Mouse (Mus musculus) megakaryocyte-erythroid progenitor cell, adult 5-6 weeks (primary cell): ENCODE results near the gene Slit1. TPM values are rescaled to one million over a fixed set of nuclear protein-coding genes. Genes with fewer than 3 reads are reported as not detected.

ENCODE experiments used
- ATAC-seq: replicated peaks from 2 replicates; pipeline ENCODE4 v1.8.0; 2016; ENCODE audit warnings: mild to moderate bottlenecking, inconsistent platforms; ENCODE audit not compliant: severe bottlenecking, poor library complexity, low FRiP score, low TSS enrichment
- total RNA-seq, 2 experiments: library from RNA; stranded (forward) in 1 of 2; stranded (reverse) in 1 of 2; fragments of 200-1000, 215-1000 nt in 1 of 2; fragments of >200 nt in 1 of 2; fragmentation: Nextera tagmentation in 1 of 2; gene quantifications; 2 replicates each; pipeline ENCODE4 v1.2.3; 2014 to 2017

Slit1 gene
- total RNA-seq, 2 experiments from 2014 or later, result 0.50 TPM; not detected in 1

DNA sequence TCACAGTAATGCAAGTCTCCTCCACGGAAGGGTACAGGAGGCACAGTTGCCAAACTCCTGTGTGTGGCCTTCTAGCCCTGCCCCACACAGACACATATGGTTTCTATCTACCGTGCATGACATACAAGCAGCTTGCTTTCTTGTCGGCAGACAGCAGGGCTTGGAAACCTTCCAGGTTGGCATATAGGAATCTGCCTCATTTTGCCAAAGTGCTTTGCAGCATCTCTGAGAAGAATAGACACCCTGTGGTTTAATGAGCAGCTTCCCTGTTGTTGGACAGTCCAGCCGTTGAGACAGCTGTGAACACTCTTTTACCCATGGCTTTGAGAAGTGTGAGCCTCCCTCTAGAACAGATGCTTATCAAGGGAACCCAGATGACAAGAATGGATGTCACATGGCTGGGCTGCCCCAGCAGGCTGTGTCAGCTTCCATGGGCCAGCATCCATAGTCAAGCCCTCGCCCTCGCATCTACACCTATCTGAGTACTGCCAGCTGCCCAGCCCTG lies 125.3 kb downstream of the Slit1 start:
- no peak for ATAC-seq

DNA sequence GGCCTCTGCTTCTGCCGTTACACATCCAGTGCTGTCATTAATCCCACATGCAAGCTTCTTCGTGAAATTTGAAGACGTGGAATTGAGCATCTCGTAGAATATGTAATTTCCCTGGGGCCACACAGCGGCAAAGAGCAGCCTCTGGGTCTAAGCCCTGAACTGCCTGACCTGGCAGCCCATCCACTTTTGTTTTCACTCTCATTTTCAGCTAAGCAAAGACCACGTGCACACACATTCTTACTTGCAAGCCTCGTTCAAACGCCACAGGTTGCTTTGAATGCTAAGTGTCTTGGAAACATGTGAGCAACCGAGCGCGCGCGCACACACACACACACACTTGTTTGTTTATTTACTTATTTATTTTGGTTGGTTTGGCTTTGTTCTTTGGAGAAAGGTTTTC lies 126.4 kb downstream of the Slit1 start:
- no peak for ATAC-seq

DNA sequence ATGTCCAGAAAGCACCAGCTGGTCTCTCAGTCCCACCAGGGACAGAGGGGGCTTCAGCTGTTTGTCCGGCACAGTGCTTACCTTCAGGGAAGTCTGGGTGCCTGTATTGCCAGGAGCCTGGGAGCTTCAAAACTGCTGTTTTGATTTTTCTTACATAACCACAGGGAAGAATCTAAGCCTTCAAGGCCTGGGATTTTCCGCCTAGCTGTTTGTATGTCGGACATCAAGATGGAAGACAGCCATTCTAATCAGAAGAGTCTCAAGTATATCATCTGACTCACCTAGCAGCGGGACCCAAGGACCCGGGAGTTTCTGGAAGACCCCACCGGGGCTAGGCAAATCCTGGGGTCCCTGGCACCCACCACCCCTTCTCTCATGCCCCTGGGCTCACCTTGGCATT lies 127.2 kb downstream of the Slit1 start:
- ATAC-seq, result no peak

DNA sequence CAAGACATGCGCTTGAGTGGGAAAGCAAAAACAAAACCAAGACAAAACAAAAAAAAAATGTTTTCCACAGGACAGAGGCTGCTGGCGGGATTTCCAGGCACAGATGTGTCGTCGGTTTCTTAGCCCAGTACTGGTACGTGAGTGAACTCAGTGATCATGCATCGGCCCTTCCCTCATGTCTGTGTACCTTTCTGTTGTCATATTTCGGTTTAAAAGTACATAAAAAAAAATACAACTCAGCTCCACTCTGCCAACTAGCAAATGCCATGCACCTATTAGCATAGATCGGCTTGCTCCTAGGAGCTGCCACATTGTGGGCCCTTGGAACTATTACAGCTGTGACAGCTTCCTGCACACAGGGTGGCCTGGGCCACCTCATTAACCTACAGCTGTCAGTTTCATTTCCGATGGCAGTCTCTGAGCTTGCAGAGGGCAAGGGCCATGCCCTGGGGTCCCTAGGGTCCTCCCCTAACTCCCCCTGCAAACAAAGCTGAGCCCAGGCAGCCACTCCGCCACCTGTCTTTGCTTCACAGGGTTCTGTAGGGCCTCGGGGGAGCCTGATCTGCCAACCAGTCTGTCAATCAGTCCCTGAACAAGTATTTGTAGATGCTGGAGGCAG lies 127.8 kb downstream of the Slit1 start:
- no peak for ATAC-seq

DNA sequence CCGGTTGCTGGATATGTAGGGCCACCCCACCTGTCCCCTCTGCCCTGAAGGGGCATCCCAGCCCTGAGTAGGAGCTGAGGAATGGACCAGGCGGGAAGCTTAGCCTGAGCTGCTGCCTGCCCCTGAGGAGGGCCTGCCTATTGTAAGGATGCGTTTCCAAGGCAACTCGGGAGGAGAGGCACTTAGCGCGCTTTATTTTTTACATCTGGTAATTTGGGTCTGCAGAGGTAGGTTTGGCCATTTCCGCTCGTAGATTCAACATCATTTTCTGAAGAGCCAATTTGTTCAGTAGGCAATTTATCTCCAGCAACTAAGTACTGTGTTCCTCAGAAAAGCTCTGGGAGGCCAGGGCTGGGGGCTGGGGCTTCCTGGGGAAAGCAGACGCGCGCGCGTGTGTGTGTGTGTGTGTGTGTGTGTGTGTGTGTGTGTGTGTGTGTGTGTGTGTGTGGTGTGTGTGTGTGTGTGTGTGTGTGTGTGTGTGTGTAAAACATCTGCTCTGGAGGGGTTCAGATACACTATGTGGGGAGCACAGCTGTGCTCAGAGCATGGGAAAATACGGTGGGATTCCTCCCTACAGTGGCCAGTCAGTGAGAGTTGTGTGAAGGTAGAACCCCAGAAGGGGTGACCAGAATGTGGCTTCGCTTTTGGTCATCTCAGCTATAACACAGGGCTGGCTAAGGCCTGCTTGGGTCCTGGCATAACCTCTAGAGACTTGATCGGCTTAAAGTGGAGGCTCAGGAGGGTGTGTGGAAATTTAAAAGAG lies 130.0 kb downstream of the Slit1 start:
- ATAC-seq, result no peak

DNA sequence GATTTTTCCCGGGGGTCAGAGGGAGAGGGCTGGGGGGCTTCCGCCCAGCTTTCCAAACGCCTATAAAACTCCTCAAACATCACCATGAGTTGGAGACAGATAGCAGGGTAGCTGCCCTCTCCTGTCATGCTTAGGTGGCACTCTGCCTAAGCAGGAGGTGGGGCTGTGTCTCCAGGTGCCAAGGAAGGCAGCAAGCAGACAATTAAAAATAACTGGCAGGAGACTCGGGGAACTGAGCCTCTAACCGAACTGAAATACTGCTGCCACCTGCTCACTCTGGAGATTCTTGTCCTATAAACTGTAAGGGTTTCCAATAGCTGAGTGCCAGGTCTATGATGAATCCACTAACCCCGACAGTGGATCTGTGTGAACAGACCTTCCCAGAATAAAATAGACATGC lies 131.8 kb downstream of the Slit1 start:
- no peak for ATAC-seq

DNA sequence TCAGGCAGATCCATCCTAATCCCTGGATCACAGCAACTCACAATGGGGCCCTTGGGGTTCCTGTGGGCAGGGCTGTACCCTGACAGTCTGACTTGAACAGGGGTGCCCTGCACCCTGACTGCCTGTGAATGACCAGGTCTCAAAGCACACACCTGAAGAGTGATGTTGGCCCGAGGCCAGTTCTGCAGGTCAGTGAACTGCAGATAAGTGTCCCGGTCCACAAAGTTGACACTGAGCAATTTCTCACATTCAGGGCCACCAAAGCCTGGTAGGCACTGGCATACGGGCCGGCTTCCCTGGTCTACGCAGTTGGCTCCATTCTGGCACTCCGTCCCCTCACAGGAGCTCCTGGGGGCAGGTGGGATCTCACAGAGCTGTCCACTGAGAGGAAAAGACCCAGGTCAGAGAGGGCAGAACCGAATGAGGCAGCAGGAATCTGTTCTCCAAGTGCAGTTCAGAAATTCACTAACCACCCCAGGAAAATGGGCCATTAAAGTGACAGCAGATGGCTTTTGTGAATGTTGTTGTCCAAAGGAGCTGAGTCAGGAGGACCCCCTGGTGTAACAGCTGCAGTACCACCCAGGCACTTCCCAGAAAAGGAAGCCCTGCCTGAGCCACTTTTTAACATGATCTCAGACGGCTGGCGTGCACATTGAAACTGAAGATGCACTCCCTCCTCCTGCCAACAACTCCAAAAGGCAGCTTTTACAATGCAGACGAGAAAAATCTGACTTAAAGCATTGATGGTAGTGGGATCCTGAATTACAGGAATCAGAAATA lies 137.1 kb downstream of the Slit1 start:
- ATAC-seq, result no peak

DNA sequence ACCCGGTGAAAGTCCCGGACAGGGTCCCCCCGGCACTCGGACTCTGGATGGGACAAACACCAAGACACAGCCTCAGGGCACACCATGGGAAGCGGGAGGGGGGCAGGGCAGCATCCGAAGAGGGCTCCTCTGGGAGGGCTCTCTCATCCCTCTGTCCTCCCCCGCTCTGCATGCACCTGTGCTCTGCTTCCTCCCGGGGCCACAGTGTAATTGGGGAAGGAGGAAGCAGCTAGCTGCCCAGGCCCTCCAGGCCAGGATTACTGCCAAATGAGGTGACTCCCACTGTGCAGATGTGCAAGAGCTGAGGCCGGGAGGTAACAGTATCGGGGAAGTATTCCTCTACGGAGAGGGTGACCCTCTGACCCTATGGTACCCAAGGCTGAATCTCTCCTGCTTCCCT lies 142.8 kb downstream of the Slit1 start:
- no peak for ATAC-seq

DNA sequence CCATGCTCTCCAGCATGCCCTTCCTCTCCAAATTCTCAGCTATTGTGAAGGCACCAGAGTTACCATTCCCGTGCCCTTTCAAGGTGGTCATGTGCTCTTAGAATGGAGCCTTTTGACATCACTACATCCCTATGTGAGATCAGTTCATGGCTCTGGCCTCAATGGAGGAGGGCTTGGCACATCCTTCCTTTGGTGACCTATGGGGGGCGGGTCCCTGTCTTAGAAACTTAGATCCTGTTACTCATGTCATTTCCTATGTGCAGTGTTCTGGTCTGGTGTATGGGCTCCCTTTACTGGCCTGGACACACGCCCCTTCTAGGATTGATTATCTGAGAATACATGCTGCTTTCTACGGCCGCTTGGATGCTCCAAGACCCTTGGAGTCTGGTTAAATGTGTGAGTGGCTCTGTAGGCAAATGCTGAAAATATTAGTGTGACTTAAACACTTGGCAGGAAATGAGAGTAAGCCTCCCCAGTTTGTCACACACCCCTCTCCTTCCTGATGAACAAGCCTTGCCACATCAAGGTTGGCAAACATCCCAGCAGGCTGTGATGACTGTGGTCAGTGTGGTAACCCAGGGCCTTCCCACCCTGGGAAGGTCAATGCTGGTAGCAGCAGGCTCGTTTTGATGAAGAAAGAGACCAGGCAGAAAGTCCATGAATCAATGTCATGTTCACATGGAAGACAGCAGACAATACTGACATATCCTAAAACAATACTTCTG lies 146.1 kb downstream of the Slit1 start:
- ATAC-seq, result no peak

DNA sequence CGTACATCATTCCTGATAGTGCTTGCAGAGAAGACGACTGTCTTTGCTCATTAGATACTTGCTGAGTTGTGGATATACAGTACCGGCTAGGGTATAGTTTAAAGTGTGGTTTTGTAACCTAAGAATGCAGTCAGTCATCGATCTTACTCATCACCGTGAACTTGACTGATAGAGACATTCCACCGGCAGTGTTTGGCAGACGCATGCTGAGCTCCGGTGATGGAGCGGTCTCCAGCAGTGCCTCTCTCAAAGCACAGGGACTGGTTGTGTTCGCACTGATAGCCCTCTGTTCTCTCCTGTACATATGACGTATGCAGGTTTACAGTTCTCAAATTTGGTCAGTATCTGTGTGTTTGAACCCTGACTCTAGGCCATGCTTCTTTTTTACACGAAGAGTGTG lies 151.7 kb downstream of the Slit1 start:
- ATAC-seq, result no peak

DNA sequence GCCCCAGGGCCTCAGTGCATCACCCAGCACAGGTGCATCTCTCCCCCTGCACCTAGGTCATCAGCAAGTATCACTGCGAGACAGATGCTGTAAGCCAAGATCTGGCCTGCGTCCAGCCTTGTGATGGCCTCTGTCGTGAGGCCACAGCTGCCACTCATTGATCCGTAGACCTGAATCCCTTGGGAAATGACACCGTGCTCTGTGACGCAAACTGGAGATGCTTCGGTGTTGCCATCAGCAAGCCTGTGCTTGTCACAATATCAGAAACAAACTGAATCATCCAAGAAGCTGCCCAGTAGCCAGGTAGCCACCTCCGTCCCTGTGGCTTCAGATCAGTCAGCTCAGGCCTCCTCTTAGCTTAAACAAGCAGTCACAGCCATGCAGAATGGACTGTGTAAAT lies 153.8 kb downstream of the Slit1 start:
- ATAC-seq, result no peak

DNA sequence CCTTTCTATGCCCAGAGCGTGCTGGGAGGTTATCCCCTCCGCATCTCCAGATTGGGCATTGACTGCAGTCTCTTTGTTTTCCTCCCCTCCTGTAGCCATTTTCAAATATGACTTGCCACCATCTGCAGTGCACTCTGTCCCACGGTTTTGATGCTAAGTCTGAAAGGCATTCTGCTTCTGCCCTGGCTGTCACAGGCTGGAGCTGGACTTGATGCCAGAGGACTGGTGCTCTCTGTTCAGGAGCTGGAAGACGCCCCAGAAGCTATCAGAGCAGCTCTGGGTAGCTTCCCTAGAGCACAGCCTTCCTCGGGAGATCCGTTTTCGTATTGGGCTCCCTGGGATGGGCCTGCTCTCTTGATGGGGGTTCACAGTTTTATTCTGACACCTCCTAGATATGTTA lies 154.4 kb downstream of the Slit1 start:
- ATAC-seq, result no peak

DNA sequence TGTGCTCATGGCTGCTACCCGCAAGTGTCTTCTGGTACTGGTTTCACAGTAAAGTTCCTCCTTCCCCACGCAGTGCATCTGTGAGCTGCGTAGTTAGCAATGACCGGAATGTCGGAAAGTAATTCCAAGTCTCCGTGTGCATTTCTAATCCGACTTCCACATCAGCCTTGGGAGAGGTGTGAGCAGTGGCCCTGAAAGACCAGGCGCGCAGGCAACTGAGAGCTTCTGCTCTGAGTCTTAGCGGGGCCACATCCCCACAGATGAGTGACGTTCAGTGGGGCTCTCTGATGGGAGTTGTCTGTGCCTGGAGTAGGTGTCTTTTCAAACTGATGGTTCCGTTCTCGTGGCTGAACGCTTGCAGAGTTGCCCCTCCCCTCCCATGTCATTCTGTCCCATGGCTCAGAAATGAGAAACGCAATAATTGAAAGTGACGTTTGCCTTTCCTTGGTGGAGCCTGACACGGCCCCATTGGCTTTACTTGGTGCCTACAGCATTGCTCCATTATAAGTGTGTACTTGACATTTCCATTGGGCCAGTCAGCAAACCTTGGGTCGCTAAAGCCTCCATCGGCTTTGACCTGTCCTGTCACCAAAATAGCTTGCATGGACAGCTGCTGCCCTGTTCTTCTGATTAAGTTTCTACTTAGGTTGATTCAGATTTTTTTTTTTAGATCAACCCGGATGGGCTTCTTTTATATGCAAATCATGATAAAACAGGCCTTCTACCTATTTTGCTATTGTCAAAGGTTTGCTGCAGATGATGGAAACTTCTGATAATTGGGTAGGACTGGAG lies 155.8 kb downstream of the Slit1 start:
- no peak for ATAC-seq

DNA sequence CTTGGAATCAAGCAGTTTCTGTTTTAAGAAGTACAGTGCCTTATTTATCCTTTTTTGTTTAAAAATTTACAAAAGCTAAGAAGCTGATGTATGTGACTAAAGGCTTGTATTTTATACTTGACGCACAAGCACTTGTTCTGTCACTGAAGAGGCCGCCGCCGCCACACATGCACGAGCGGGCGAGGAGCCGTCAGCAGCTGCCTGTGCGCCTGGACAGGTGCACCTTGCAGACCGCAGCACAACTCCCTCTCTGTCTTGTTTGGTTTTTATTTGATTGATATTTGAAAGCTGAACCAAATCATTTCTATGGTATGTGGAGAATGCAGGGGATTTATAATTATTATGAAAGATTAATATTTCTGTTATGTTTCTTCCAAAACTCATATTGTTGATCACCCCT lies 156.7 kb downstream of the Slit1 start:
- no peak for ATAC-seq

DNA sequence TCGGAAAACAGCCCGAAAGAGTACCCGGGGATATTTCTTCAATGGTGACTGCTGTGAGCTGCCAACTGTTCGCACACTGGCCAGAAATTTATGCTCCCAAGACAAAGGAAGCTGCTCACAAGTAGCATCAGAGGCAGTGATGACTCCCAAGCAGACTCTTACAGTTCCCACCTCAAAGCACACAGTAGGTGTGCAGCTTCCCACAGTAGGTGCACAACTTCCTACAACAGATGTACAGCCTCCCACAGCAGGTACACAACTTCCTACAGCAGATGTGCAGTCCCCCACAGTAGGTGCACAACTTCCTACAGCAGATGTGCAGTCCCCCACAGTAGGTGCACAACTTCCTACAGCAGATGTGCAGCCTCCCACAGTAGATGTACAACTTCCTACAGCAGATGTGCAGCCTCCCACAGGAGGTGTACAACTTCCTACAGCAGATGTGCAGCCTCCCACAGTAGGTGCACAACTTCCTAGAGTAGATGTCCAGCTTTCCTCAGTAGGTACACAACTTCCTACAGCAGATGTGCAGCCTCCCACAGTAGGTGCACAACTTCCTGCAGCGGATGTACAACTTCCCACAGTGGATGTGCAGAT lies 160.4 kb downstream of the Slit1 start:
- ATAC-seq, result no peak

DNA sequence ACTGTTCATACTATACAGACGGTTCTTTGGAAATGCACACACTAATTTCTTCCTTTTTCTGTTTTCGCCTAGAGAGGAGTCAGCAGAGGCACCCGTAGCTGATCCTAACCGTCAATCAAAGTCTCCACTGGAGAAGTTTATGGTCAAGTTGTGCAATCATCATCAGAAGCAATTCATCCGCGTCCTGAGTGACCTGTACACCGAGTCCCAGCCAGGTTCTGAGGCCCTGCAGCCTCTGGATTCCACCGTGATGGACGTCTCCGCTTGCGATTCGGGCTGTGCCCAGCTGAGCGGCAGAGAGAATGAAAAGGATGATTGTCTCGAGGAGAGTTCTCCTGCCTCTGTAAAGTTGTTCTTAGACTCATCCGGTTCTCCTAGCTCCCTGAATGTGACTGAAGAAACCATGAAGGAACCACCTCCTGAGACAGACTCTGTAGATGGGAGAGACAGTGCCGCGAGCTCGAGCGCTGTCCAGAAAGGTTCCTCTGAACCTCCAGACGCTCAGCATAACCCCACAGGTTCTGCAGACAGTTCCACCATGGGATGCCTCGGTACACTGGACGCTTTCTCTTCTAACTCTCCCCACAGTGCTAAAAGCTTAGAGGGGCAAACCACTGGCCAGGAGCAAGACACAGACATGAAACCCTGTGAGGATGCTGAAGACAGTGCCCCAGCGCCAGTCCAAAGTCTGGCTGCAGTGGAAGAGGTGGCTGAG lies 161.6 kb downstream of the Slit1 start, which contains the start of gene Gm340:
TSS of gene Gm340 (plus strand) at position 665 of the 715 bp plus-strand sequence.
- ATAC-seq, result no peak

DNA sequence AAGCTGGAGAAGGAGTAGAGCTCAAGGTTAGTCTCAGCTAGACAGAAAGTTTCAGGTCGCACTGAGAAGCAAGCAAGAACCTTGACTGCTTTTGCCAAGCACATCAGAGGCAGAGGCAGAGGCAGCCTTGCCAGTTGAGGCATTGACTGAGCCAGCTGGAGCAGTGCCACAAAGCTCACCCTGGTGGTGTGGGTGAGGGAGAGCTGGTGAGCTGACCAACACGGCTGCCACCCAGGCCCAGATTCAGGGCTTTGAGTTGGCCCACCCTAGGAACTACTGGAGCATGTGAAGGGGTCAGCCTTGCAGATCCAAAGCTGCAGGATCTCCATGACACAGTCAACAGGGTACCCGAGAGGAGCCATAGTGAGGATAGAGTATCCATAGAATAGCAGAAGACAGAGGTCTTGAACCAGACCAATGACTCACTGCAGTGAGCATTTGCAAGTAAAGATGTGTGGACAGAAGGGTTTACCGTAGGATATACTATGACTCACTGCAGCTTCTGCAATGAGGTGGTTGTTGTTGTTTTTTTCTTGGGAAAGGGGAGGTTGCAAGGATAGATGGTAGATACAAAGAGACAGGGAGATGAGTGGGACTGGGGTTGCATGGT lies 164.0 kb downstream of the Slit1 start:
- ATAC-seq, result no peak

DNA sequence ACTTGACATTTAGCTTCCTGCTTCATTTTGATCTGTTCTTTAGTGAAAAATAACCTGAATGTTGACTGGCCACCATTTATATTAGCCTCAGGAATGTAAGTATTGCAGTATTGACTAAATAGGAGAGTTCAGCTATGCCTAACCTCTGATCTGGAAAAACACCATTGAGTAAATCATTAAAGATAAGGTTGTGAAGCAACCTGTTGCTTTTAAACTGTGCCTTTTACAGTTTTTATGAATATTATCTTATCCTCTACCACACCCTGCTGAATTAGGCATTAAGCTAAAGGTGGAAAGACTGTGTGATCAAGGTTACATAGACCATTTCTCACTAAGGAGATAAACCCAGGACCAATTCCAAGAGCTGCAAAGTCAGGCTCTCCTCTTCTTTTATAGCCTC lies 165.9 kb downstream of the Slit1 start:
- ATAC-seq, result no peak
